Comparison of ENCODE assay signal across 8 mouse cellular contexts in the genomic region with DNA sequence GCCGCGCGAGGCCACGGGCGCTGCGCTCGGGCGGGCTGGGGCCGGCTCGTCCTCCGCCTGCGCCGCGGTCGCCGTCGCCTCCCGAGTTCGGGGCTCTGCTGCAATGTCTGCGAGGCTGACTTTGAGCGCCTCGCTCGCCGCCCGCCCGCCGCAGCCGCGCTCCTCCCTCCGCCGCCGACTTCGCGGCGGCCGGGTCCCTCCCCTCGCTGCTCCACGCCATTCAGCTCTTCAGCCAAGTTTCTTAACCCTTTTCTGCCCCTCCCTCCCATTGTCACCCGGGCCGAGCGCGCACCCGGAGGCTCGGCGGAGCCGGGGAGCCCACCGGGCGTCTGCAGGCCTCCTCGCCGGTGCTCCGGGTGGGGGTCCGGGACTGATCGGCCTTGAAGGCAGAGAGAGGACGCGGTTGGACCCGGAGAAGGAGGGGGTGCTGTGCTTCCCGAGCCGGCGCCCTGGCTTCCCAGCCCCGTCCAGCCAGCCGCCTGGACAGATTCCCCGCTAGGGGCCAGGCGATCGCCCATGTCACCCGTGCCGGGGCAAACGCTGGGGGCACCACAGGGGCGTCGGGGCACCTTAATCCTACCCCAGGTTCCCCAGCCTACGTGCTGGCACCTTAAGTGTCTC. TPM values are rescaled to one million over a fixed set of nuclear protein-coding genes. Genes with fewer than 3 reads are reported as not detected.
DNase-seq lines count a peak whose midpoint lies in the region; ATAC-seq and TF ChIP-seq lines count a peak whose summit lies in the region.

No protein-coding gene starts in this region.

- H3K27ac ChIP-seq in hindbrain, embryonic 15.5 days (replicated peaks): peak overlapping the region; percentile 97
- peak overlapping the region; percentile 86 for H3K27ac ChIP-seq in left cerebral cortex, adult 2 months

- under 1% methylated on average over 69 of the region's 70 CpGs for WGBS in hindbrain, embryonic 15.5 days

- H3K27me3 ChIP-seq in hindbrain, embryonic 15.5 days: no peaks in the 10 kb centered on the region

- H3K9ac ChIP-seq in hindbrain, embryonic 15.5 days: peak overlapping the region; percentile 85

- H3K36me3 ChIP-seq in hindbrain, embryonic 15.5 days: no peaks in the 10 kb centered on the region

- H3K4me1 ChIP-seq in hindbrain, embryonic 15.5 days (replicated peaks): peaks cover 32% of the 10 kb centered on the region

- no peaks in the 10 kb centered on the region for H3K9me3 ChIP-seq in hindbrain, embryonic 15.5 days

- H3K4me2 ChIP-seq in hindbrain, embryonic 15.5 days: peak overlapping the region; percentile 66

- peak; percentile 93 for ATAC-seq in hindbrain, embryonic 15.5 days (ENCODE audit: low FRiP score, low read depth)
- peak; percentile 71 for ATAC-seq in megakaryocyte, adult 5-6 weeks (ENCODE audit: poor library complexity, severe bottlenecking)

- peak overlapping the region; percentile 78 for H3K4me3 ChIP-seq in hindbrain, embryonic 15.5 days
- H3K4me3 ChIP-seq in left cerebral cortex, adult 2 months: peak overlapping the region; percentile 96

- intact Hi-C loops in left cerebral cortex, adult 2 months (cut with DNase I): loop anchor here (2.0 to 5.0 kb wide), 6 partner anchors 81 to 642 kb away; a partner anchor contains a TSS

- peak; percentile 84 for DNase-seq in T-cell, adult 2 months (ENCODE audit: low spot score)
- DNase-seq in cerebellum, postnatal 36 days: peak; percentile 81 to 86
- peak; percentile 81 to 85 for DNase-seq in frontal cortex, postnatal 36 days (ENCODE audit: low spot score in 2 of 2)
- DNase-seq in left cerebral cortex, adult 2 months (ENCODE audit: extremely low spot score in 1 of 2, low spot score in 2 of 2): peak; percentile 81 to 83
- DNase-seq in right cerebral cortex, adult 18-20 months: peak; percentile 82
- DNase-seq in urinary bladder, adult 2 months (ENCODE audit: low spot score): peak; percentile 91

- TF ChIP-seq CTCF in left cerebral cortex, adult 2 months (IDR thresholded peaks at IDR 0.05): peak; percentile 51

RNA-seq across cellular contexts. Expression of a gene that starts 0.6 kb away (rescaled TPM):
- 32.5 and 33.0 TPM in 2 replicates for polyA plus RNA-seq in hindbrain, embryonic 15.5 days (2015; fragmentation: Nextera tagmentation; extraction: Ambion mirVana)
- total RNA-seq in left cerebral cortex, adult 2 months (2021): 10 to 100 TPM; 53.4 to 54.3 TPM
- 21.6 and 22.9 TPM in 2 replicates for total RNA-seq in megakaryocyte, adult 5-6 weeks (2015)
- 12.2 and 18.3 TPM in 2 replicates for total RNA-seq in megakaryocyte, adult 5-6 weeks (2017)
- polyA plus RNA-seq in urinary bladder, adult 2 months (2012; rRNA removed): 5.5 and 11.1 TPM in 2 replicates

Comparison
In these comparisons a context has a peak if more than half of its experiments do, and no peak if none do; other contexts are left out.
1. Peak in every context shown above with its lines: DNase-seq, ATAC-seq, H3K4me3 ChIP-seq and H3K27ac ChIP-seq.